Mouse (Mus musculus) frontal cortex, postnatal 25 days (tissue): ENCODE measurements around the gene Myom1.

Experiments used
- DNase-seq, 2 experiments: peaks; one replicate each; pipeline ENCODE4 v3.0.0; 2022; ENCODE audit warnings: low spot score in 2 of 2

Gene Myom1

DNA sequence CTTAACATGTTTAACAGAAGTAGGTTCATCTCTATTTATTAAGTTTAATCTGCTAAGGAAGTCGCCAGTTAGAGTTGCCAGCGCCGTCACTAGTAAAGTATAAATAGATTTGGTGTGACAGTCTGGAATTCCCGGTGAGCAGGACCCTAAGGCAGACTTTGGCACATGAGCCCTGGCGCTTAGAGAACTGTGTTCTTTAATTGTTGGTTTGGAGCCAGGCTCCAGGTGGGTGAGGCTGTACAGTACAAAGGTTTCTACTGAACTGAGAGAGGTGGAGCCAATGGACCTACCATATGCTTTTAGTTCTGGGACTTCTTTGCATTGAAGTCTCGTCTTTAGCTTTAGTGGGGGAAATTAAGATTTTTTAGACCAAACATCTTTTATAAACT, 94.8 kb downstream of the Myom1 start:
- no peak for DNase-seq

DNA sequence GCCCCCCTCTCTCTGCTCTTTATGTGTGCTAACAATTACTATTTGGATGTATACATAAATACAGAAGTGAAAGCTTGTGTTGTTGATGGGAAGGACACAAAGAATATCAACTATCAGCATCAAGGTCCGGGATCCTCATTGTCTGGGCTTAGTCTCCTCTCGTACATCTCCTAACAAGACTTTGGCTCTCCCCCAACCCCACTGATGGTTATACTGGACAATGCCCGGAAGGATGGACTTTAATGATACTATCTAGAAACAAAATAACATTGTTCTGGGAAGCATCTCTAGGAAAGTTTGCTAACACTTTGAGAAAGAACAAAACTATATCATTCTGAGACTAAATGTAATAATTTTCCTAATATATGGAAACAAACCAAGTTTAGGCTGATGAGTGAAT, 96.2 kb downstream of the Myom1 start:
- no peak for DNase-seq

DNA sequence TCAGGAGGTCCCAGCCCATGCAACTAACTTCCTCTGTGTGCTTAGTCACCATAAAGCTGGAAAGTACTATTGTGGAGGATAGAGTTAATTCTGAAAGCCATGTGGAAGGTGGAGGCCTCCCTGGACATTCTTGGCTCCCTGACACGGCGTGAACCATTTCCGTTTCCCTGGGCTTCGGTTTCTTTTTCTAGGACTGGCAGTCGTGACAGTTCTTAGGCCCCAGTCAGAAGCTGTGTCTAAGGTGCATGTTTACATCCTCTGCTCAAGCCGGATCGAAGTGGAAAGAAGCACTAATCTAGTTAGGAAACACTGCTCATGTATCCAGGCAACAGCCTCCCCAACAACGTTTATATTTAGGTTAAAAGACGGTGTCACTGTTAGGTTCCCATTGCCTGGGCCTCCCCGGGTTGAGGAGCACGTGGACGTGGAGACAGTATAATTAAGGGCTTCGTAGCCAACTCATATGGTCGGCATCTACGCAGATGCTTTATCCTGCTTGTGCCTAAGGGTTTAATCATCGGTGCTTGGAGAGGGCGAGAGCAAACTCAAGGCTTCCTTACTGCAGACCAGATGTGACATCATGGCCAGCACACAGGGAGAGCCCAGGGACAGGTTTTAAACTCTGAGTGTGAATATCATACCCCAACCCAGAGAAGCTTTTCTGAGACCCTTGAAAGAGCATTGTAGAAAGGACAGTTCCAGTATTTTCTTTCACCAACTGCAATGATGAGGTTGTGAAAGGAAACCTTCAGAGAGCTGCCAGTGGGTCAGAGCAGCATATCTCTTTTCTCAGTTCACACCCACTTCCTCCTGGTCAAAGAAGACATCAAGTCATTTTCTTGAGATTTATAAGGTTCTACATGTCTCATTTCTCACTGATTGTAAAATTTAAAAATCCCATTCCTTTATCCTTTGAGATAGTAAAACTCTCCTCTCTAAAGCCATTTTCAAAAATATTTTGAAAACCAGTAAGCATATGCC, 100.4 kb downstream of the Myom1 start:
- no peak for DNase-seq

DNA sequence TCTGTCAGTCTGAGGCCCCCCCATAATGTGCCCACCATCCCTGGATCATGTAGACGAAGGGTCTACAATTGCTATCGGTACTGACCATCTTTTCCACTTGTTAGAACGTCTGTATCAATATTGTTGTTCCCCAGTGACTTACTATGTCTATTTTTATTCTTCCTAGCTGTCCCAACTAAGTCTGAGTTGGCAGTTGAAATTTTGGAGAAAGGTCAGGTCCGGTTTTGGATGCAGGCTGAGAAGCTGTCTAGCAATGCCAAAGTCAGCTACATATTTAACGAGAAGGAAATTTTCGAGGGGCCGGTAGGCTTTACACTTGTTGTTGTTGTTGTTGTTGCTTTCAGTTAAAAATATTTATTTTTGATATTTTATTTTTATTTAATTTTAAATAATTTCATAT, 102.9 kb downstream of the Myom1 start:
- no peak for DNase-seq

DNA sequence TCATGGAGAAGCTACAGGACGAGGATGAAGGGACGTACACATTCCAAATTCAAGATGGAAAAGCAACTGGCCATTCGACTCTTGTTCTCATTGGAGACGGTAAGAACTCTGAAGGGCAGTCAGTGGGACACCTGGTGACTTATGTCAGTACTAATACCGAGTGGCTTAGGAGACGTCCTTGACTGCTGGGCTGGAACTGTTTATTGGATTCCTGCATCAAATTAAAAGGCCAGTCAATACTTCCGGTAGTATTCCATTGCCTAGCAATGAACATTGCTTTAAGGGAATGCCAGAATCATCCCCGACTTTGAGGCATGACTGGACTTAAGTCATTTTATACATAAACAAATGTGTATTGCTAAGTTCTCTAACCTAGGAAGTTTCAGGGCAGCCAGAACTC, 103.8 kb downstream of the Myom1 start:
- DNase-seq: no peak

DNA sequence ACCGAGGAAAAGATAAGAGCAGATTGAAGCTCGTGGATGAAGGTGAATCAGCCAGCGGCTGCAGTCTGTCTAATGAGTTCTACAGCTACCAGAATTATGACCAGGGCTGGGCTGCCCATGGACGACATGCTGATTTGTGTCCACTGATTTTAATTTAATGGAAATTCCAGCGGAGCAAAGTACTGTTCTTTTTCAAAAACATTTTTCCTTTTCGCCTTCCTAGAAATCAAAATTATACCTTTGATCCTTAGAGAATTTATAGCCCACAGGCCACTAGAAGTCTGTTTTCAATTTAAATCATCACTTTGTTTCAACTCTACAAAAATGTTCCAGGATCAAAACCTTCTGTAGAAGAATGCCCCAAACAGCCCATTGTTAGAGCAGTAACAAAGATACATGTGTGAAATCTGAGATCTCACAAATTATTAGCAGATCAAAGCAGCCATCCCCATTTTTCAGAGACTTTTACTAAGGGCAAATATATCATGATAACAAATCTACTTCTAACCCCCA, 108.4 kb downstream of the Myom1 start:
- DNase-seq: no peak

DNA sequence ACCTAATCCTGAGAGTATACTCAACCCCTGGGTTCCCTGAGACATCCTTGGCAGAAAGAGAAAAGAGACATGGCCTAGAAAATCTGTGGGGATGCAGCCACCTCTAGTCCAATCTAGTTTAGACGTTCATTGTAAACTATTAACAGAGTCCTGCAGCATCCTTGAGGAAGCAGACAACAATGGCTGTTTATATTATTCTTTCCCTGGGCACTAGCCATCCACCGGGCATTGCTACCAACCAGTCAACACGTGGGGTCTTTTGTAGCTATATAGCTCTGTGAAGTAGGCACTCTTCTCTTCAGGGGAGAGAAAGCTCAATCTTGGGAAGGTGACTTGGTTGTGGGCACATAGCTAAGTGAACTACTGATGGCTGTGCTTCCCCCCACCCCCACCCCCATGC, 110.3 kb downstream of the Myom1 start:
- no peak for DNase-seq

DNA sequence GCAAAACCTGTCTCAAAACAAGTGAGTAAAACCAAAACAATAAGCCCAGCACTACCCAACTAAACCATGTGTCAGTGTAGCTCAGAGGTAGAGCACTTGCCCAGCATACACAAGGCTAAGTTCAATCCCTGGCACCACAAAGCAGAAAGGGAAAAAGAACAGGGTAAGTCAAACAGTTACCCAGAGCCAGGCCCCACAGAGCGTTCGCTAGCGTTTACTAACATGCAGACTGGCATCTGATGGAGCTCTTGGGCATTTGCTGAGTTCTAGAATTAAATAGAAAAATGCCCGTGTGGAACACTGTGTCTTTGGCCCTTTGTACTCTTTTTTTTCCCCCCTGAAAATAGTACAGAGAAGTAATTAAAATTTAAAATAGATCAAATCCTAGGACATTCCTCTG, 111.8 kb downstream of the Myom1 start:
- no peak for DNase-seq

DNA sequence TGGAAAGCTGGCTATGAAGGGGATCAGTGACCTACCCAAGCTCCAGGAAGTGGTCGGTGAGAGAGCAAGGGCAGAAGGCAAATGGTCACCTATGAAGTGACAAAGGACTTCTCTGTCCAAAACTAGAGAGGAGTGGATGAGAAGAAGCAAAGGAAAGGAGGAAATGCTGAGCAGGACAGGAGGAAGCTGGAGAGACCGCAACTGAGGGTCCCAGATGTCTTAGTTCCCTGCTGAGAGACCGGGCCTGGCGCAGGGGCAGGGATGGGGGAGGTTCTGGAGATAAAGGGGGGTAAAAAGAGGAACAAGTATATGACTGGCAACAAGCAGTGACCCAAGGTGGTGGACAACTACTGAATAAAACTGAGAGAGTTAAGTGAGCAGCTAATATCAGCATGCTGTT, 115.5 kb downstream of the Myom1 start:
- DNase-seq: no peak

DNA sequence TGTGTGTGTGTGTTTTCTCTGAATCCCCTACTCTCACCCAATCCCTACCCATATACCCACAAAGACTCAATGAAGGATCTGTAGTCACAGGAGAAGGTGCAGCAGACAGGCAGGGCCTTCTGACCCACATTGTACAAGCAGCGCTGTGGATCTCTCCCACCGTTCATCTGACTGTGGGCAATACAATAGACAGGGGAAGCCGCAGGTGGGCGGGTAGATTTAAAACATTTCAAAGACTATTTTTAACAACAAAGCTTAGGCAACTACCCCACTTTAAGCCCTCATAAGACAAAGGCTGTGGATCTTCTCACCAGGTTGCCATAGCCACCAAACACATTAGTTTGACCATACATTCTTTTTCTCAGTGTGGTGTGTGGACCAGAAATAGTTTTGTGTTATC, 116.2 kb downstream of the Myom1 start:
- DNase-seq: no peak

DNA sequence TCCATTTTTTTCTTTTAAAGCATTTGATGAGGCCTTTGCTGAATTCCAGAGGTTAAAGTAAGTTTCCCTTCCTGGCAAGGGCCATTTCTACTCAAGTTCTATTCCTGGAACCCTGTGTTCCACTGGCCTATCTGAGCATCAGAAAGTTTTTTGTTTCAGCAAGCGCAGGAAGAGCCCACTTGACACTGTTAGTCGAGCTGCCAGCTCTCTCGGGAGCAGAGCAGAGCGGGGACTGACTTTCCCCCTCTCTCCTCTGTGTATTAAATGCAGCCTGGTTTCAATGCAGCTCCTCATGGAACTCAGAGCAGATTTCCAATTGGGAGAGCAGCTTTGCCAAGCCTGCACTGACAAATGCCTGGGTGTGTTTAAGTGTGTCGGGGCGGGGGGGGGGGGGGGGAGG, 118.2 kb downstream of the Myom1 start:
- no peak for DNase-seq

DNA sequence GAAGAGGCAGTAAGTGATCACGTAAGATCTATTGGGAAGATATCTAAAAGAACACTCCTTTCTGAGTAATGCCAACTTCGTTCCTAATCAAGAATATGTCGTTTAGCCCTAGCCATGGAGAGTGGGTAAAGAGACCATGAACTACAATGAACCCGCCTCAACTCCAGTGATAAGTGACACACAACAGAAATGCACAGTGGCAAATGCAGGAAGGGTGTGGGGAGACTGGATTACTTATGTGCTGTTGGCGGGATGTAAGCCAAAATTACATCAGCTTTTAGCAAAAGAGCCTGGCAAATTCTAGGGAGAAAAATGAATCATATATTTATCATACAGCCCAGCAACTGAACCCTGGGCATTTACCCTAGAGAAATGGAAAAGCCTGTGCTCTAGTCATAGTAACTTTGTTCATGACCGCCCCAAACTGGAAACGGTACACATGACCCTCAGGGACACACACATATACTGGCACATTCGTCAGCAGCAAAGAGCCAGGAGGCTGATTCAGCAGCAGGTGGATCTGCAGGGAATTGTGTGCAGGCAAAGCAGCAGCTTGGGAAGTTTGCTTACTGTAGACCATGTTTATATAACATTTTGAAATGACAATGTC, 121.7 kb downstream of the Myom1 start:
- DNase-seq: no peak

DNA sequence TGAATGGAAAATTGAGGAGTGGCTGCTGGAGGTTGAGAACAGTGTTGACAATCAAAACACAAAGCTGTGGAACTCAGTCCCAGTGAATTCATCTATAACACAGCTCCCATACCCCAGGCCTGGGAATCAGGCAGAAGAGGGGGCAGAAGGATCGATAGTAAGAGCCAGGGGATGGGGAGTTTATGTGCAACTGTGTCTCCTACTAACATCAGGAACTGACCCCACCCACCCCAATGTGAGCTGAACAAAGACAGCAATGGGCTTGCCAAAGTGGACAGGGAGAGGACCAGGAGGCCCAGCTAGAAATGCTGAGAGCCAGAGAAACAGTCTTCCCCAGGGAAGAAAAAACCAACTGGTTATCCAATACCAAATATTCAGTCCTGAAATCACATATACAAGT, 122.2 kb downstream of the Myom1 start:
- no peak for DNase-seq

DNA sequence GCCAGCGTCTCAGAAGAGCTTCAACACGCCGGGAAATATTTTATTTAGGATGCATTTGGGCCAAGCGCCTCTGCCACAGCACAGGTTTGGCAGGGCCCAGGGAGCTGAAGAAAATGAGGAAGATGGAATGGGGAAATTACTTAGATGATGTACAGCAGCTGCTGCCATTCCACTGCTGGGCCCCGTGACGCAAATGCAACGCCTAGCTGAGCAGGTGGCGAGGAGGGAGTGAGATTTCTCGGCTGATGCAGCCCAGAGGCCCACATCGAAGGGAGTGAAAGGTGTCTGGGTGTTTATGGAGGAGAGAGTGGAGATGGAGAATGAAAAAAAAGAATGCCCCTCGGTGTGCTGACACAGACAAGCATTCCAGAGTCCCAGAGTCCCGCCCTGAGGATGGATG, 123.1 kb downstream of the Myom1 start:
- peak in 1 of 2 experiments; percentile 37 for DNase-seq

DNA sequence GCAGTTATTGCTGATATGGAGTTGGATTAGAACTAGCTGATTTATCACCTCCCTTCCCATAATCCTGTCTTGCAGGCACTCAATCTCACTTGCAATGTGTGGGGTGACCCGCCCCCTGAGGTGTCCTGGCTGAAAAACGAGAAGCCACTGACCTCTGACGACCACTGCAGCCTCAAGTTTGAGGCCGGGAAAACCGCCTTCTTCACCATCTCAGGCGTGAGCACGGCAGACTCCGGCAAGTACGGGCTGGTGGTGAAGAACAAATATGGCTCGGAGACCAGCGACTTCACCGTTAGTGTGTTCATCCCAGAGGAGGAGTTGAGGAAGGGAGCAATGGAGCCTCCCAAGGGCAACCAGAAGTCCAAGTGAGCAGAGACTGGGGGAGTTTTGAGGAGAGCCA, 123.6 kb downstream of the Myom1 start:
- no peak for DNase-seq

DNA sequence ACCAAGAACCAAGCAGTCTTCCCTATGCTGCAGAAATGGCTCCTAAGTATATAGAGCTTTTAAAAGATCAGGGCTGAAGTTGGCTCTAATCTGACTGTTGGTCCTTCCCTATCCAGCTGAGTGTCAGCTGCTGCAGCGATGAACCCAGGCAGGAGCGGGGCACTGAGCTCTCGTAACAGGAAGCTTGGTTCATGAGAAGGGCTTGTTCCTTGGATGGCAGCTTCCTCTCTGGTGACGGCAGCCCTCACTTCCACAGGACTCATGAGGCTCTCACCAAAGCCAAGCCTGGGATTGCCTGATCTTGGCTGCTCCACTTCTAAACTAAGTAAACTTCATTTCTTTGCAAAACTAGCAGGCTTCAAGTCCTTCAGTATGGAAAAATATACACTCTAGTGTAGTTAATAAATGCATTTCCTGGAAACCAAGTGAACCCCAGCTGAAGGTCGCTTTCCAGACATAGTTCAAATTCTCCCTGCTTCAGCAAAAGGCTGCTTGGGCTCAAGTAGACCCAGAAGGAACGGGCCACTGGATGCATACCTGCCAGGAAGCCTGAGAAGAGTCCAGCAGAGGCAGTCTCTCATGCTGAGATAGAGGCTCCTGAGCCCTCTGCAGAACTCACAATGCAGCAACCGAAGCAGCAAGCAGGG, 125.2 kb downstream of the Myom1 start:
- DNase-seq: no peak

DNA sequence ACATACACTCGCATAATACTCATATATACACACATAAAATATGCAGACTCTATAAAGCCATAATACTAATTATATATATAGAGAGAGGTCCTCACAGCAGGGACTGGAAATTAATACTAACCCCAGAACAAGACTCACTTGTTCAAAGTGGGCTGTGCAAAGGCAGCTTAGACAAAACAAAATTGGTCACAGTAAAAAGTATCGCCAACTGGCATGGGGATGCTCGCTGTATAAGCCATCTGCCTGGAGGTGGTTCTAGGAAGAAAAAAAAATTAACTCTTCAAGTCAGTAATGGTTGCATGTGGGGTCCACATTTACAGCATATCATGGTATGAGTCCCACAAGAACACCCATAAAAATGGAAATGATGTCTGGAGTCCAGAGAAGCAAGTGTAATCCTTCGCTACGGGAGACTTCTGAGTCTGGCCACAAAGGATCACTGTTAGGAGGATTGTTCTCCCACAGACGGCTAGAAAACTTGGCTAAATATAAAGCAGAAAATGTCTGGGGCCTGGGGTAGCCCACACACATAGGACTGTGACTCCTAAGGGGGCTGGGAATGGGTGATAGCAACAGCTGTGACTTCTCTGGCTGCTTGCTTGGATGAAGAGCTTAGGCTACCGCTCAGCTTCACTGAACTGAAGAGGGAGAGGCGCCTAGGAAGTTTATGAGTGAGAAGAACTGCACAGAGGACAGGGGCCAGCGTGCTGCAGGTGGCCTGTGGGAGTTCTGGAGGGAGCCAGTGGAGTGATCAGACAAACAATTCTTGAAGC, 127.2 kb downstream of the Myom1 start:
- DNase-seq: peak in 1 of 2 experiments; percentile 22

DNA sequence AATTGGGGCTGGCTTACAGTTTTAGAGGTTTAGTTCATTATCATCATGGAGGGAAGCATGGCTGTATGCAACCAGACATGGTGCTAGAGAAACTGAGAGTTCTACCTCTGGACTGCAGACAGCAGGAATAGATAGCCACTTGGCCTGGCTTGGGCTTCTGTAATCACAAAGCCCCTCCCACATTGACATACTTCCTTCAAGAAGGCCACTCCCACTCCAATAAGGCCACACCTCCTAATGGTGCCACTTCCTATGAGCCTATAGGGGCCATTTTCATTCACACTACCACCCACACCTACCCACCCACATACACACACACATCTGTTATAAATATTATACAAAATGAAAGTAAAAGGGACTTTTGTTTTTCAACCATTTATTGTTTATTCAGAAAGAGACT, 129.8 kb downstream of the Myom1 start:
- no peak for DNase-seq

DNA sequence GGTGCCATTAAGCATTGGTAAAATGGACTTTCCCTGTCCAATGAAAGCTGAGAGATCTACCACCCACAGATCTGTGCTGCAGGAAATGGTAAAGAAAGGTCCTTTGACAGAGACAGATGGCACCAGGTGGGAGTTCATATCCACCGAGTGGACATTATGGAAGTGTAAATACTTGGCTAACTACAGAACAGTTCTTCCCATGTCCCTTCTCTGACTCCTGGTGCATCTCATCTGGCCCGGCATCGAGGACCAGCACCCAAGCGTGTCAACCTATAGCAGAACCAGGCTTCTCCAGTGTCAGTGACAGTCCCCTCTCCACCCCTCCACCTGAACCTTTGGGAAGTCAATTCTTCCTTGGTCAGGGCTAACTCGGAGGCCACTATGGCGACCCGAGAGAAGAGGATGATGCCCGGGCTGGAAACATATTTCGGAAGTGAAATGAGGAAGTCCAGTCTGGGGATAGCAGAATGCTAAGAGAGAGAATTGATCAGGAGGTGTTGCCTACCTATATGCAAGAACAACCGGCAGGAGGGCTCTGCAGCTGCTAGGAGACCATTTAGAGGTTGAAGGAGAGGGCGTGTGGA, 130.5 kb downstream of the Myom1 start:
- no peak for DNase-seq

DNA sequence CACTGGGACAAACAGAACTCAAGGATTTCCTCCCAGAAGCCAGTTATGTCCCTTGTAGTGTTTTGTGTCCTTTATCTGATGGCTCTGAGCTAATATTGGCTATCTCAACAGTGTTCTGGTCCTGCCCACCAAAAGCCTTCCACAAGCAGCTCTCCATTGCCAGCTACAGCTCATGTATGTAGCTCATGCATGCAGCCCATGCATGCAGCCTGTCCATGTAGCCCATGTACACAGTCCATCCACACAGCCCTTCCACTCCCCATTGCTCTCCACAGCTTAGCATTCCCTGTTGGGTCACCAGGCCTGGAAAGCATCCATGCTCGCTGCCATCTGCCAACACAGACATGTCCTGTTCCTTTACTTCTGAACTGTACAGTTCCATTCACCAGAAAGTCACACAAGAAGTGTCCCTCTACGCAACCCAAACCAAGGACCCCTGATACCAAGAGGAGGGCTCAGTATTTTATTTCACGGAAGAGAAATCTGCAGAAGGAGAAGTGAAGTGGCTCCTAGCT, 132.1 kb downstream of the Myom1 start:
- DNase-seq: no peak

DNA sequence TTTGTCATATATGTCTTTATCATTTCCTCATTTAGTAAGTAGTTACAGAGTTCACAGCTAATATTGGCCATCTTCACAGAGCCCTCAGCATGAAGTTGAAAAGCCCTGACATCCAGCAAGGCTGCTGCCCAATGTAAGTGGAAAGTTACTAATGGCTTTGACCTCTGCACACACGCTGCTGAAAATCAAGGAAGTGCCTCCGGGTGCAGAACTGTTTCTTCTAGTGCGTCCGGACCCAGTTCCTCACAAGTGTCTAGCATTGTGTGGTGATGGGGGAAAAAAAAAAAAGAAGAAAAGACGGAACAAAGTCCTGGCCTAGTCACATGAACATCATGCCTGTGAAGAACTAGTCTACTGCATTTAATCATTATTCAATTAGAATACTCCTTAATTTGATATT, 132.7 kb downstream of the Myom1 start:
- DNase-seq: no peak
